Mouse (Mus musculus) fat pad, adult 2 months (tissue): ENCODE results near the gene Mark3.

Source experiments
- DNase-seq: peaks from one replicate; pipeline ENCODE4 v3.0.0-alpha.2; 2011; ENCODE audit warnings: low read depth, low spot score; ENCODE audit errors: extremely low read depth

Mark3 gene

DNA sequence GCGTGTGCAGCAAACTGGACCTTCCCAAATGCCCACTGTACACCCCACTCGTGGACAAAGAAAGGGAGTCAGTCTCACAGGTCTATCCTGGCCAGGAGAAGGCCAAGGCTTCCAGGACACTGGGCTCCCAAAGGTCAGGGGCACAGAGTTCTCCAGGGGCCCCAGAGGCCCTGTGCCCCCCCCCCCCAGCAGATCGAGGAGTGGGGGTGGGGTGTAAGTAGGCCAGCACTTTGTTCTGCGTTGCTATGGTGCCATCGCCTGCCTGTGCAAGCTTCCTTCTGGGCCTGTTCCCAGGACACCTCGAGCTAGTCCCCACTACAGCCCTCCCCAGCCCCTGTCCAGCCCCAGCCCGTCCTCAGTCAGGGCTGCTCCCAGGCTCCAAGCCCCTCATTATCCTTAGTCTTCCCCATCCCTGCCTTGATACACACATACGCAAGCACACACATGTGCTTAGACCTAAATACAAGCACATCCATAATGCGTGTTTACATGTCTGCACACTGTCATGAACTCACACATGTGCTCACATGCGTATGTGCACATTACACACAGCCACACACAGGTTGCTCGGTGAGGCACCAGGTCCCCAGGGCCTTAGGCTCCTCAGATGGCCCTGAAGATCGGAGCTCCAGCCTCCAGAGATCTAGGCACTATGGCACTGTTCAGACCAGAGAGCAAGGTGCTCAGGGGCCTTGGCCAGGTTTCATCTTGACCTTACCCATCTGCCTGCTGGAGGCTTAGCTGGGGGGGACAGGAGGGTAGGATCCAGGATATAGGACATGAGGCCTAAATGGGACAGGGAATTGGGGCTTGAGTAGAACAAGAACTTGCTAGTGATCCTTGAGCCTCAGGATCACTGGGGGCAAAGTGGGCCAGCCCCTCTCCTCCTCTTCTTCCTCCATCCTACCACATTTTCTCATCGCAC lies 120.8 kb downstream of the Mark3 start:
- DNase-seq, result no peak

DNA sequence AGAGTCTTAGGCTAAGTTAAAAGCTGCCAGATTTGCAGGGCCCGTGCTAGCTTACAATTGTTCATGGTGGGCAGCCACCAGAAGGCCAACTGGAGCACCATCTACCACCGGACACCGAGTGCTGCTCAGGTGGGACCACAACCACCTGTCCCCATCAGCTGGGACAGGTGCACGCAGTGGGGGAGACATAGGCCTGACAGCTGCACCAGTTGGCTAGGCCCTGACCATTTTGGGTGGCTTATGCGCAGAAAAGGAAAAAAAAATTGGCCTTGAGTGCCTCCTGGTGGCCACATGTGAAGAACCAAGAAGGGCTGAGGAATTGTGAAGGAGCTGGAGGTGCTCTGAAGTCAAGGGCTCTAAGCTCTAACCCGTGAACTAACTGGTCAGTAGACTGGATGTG lies 121.9 kb downstream of the Mark3 start:
- no peak for DNase-seq

DNA sequence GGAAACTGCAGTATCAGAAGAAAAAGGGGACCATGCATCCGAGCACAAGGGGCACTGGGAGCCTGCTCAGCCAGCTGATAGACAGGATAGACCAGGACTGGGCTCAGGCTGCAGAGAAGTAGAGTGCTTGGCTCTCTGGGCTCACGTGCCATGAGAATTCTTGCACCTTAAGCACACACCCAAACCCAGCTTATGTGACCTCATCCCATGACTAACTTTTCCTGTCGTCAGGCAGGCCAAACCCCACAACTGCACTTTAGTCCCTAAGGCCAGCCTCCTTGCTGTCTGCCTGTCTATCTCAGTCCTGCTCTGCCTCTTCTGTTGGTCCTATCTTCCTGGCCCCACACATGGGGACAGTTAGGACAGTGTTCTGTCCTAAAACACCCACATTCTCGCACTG lies 123.4 kb downstream of the Mark3 start:
- no peak for DNase-seq

DNA sequence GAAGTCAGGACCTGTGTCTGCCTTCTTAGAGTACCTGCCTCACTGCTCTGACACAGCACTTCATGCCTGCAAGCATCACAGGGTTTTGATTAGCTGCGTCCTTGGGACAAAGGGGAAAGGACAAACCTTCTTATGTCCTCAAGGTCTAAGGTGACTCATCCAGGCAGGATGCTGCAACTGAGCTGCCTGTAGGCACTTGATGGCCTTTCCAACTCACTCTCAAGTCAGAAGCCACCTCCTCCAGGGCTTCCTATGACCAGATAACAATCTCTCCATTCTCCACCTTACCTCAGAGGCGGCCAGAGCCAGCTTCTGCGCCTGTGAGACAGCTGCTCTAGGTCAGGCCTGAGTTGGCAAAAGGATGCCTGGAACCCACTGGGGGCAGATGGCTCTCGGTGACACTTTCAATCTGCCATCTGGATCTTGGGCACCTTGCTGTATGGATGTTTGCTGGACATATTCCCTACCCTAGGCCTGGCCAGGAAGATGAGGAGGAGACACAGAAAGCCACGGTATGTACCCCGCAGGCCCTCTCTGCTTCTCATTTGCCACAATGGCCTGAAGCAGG lies 124.1 kb downstream of the Mark3 start:
- no peak for DNase-seq

DNA sequence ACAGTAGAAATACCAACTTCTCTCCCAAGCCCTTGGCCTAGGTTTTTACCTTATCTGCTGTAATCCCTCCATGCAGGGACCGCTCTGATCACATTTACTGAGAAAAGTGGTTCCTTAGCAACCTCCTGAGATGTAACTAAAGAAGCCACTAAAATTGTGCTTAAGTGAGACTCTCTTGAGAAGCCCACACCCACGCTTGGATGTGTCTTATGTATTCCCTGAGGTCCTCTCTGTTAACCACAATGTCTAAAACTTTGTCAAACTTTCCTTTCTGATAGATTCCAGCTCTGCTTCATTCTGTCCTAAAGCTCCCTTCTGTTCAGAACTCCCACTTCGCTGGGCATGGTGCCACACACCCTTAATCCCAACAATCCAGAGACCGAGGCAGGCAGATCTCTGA lies 125.2 kb downstream of the Mark3 start:
- DNase-seq, result no peak

DNA sequence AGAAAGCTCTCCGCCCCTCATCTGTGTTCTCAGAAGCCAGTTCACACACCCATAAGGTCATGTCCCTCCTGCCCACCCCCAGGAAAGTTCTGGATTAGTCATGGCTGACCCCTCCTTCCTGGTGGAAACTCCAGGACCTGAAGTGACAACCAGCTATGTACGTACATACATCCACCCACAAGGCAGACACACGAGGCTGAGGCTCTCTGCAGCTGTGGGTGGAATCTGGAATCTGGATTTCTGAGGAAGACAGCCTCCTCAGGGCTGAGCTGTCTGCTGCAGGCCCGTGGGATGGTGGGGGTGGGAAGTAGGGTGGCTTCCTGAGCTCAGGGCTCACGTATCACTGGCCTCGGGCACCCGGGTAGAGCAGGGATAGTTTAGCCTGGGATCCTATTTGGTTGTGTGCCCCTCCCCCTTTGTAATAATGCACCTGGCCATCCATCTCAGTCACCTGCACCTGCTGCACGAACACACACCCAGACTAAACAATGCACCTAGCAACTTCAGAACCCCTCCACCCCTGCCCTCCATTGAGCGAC lies 126.7 kb downstream of the Mark3 start:
- no peak for DNase-seq

DNA sequence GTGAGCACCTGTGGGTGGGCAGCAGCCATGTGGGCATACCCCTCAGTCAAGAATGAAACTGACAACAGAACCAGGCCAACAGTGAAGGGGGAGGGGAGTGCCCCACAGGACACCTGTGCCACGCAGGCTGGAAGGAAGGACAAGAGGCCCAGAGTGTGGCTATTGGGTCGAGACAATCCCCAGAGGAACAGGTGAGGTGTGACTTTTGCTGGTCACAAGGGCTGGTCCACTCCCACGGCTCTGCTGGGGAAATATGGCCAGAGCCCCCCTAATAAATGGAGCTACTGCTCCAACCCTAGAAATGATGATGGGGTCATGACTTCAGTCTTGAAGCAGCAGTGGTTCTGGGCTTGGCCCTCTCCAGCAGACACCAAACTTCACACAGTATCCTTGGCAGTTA lies 129.0 kb downstream of the Mark3 start:
- DNase-seq, result no peak

DNA sequence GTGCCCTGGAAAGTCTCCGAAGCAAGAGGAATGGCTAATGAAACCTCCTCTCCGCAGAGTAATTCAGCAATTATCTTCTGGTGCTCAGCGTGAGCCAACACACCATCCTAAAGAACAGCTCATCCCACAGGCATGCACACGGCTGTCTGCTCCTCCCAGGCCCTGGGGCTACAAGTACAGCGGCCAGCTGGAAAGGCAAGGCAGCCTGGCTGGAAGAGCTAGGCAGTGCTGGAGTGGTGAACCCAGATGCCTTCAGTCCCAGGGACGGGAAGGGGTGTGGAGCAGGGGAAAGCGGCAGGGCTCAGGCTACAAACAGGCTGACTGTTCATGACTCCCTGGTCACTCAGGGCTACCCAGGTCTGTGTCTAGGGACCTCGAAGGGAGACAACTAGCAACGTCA lies 130.3 kb downstream of the Mark3 start:
- DNase-seq, result no peak

DNA sequence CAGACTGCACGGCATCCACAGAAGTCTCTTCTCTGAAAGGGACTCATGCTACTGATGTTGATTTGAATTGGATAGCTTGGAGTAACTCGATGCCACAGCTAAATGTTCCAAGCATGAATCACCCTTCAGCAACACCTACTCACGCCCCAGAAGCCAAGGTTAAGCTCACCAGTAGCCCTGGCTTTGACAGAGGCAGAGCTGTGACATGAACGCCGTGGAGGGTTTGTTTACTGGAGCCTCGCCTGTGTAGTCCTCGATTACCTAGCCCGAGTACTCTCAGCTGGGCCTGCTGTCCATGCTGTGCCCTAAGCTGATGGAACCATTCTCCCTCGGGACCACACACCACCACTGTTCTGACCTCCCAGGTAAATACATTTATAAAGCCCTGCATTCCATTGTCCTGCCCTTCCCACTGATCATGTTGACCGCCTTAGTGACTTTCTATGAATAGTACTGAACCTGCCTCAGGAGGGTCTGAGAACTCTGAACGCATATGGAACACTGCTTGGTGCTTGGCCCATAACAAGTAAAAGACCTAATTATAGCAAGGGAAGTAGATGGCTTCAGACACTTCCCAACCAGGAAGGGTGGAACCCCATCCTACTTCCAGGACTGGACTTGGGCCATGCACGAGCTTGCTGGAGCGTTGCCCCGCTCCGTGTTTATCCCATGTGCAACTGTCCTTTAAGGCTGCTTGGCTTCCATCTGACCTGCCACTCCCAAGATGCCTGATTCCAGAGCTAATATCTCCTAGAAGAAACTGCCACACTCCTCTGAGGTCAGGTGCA lies 131.1 kb downstream of the Mark3 start:
- no peak for DNase-seq
